Mouse (Mus musculus): ENCODE data around the gene Pcnx3.
"Not testable (repeated sequence)": the region's sequence is repeated elsewhere in the genome, so short reads cannot be mapped to it uniquely, and the experiment has no call there.

Gene Pcnx3

DNA sequence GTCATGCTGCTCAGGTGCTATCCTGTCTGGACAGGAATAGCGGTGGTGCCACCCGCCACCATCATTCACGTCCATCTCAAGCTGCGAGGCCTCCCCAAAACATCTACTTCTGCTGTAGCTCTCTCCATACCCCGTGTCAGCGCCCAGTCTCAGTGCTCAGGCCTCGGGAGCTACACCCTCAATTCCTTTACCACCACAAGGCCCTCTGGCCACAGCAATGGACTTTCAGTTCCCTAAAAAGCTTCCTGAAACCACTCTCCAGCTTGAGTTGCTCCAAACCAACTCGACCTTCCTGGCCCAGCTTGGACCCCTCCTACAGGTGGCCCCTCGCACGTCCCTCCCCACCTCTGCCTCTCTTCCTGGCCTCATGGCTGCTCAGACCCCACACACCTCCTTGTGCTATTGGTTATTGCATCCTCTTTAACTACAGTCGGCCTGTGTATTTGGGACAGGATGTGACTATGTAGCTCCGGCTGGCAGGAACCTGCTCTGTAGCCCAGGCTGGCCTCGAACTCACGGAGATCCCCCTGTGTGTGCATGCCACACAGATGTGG lies 23.3 kb upstream of the Pcnx3 start:
- no peak for DNase-seq (ENCODE audit: low read depth)

DNA sequence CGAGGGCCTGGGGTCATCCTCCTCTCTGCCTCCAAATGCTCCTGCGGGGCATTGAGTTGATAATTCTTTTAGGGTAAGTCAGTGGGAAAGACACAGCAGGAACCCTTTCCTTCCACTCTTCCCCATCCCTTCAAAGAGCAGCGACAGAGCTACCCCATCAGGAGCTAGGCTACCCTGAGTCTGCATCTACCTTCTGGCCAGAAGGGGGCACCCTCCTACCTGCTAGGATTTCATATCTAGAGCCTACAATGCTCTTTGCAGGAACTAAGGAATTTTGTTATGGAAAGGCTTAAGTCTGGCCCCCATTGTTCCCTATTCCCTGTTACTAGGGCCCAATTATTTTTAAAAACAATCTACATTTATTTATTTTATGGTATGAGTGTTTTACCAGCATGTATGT lies 22.5 kb upstream of the Pcnx3 start:
- DNase-seq (ENCODE audit: low read depth), result peak; percentile 84

DNA sequence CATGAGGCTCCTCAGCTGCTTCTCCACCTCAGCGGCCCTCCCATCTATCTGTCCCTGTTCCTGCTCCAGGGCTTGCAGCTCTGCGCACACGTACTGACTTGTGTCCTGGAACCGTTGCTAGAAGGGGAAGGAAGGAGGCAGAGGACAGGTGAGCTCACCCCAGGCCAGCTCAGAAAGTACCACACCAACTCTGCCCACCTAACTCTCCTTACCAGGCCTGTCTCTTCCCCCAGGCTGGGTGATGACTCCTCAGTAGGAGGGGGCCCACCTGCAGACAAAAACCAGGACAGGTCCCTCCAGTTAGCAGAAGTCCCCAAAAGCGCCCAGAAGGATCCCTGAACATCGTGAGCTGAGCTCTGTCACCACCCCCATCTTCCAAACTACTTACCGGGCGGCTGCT lies 21.9 kb upstream of the Pcnx3 start:
- no peak for DNase-seq (ENCODE audit: low read depth)

DNA sequence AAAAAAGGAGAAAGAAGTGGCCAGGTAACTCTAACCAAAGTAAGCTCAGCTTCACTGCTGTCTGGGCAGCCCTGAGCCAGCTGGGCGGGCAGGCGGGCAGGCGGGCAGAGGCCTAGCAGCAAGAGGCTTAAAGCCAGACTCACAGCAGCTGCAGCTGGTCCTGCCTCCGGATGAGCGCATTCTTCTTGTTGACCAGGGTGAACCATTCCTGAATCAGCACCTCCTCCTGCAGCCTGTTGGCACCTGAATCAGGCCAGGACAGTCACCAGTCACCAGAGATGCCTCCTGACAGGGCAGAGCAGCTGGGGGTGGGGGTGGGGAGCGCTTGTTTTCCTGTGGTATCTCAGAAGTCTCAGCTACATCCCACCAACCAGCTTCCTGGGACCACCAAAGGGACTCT lies 21.4 kb upstream of the Pcnx3 start:
- no peak for DNase-seq (ENCODE audit: low read depth)

DNA sequence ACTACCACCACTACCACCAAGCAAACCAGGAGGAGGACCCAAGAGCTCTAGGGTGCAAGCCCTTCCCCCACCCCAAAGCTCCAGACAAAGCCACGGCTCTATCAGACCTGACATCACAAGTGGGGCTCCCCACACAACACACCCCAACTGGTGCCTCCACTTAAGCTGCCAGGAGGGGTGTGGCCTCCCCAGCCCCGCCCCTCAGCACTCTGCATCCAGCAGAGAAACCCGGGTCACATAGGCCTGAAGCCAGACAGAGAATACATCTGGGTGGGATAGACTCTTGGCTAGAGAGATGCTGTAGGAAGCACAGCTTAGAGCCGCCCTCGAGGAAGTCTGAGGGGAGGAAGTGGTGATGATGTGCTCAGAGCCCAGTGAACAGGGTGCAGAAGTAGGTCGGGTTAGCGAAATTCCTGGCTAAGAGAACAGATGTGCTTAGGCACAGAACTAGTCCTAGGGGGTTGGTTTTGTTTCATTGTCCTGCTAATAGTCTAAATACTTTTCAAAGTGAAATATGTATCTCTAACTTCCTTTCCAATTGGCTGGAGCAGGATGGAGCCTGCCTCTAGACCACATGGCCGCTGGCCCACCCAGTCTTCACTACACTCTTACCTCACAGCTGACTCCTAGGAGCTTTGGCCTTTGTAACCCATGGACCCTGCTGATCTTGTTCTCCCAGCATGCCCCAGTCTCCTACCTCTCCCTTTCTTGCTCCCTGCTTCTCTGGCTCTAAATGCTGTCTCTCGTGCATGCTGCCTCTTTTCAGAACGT lies 16.3 kb upstream of the Pcnx3 start:
- DNase-seq (ENCODE audit: low read depth), result peak; percentile 91

DNA sequence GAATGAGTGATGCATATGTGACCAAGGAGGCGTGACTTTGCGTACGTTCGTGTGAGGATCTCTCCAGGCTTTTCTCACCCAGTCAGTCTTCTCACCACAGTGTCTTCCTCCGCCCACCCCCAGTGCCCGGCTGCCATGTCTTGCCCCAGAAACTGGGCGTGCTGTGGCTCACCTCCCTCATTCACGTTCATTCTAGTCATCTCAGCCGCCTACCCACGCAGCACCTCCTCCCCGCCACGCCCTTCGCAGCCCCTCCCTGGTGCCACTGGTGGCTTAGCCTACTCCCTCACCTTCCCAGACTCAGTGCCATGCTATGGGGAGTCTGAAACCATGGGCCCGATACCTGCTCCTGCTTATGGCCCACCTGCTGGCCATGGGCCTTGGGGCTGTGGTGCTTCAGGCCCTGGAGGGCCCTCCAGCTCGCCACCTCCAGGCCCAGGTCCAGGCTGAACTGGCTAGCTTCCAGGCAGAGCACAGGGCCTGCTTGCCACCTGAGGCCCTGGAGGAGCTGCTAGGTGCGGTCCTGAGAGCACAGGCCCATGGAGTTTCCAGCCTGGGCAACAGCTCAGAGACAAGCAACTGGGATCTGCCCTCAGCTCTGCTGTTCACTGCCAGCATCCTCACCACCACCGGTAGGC lies 15.6 kb upstream of the Pcnx3 start, which contains the start of gene Kcnk7:
Kcnk7 (plus strand) TSS at position 205 of the 638 bp plus-strand sequence.
- peak; percentile 91 for DNase-seq (ENCODE audit: low read depth)

DNA sequence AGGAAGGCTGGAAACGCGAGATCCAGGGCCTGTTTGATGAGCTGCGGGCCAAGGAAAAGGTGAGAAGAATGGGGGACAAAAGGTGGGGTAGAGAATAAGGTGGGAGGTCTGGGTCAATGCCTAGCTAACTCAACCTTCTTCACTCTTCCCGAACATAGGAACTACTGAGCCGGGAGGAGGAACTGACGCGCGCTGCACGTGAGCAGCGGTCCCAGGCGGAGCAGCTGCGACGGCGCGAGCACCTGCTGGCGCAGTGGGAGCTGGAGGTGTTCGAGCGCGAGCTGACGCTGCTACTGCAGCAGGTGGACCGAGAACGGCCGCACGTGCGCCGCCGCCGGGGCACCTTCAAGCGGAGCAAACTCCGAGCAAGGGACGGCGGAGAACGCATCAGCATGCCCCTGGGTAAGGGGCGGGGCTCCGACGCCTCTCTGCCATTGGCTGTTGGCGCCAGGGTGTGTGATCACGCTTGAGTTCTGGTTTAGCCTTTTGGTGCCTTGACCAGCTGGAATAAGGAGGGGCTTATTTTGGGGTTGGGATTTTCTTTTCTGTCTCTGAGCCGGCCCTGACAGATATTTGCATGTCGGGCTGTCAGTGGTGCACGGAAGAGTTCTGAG lies 7.2 kb upstream of the Pcnx3 start:
- no peak for DNase-seq (ENCODE audit: low read depth)

DNA sequence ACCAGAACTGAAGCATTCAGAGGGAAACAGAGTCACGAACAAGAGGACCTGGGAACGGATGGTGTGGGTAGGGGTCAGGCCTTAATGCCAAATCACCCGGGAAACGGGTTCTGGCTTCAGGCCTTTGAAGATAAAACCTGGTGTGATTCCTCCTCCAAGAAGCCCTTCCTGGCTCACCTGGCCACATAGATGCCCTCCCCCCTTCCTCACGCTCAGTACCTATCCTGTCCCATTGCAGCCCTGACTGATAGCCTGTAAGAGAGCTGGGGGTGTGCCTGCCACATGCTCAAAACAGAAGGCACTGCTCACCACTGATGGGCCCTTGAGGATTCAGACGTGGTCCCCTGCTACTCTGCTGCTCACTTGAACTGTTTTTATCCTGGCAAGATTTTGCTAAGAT lies 5.1 kb upstream of the Pcnx3 start:
- DNase-seq (ENCODE audit: low read depth), result no peak

DNA sequence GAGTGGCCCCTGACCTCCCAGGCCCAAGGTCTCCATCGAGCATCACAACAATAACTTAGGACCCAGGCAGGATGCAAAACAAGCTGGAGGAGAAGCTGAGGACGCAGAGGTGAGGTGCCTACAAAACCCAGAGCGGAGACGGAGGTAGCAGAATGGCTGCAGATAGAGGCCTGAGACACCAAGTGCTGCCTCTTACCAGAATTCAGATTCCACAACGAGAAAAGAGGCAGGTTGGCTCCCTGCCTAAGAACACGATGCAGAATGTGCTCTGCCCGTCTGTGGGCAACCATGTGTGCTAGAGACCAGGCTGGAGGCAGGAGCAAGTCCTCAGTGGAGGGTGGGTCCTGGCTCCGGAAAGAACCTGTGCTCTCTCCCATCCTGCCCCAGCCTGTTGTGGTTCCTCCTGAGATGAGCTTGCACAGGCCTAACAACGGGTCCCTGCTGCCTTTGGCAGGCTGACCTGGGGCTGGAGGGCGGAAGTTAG lies 4.2 kb upstream of the Pcnx3 start:
- DNase-seq (ENCODE audit: low read depth), result no peak

DNA sequence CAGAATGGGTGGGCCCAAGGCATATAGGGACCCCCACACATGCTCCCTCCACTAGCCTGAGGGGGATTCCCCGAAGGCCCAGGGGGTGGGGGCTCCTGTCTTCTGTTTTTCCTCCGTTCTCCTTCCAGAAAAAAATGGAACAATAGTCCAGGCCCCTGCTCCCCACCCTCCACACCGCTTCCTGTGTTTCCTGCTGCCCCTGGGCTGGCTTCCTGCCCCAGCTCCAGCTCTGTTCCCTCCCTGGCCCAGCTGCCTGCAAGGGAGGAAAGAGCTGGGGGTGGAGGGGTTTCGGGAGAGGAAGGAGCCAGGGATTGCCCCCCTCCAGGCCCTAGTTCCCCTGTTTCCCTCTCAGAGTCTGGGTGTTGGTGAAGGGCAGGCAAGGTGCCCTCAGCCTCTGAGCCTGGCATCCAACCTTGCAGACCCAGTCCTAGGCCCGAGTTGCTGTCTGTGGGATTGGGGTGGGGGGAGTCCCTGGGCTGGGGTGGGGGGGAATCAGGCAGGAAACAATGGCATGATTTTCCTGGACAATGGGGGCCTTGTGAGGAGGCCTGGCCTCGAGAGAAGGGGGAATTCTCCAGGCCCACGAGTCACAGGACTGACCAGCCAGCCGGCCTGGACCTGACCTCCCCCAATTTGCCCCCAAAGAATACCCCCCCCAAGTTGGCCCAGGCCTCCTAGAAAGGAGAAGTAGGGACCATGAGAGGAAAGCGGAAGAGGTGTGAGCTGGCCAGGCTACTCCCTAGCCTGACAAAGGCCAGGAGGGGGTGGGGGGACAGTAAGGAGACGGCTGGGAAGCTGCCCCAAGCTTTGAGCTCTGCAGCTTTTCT lies 3.6 kb upstream of the Pcnx3 start:
- DNase-seq (ENCODE audit: low read depth), result no peak

DNA sequence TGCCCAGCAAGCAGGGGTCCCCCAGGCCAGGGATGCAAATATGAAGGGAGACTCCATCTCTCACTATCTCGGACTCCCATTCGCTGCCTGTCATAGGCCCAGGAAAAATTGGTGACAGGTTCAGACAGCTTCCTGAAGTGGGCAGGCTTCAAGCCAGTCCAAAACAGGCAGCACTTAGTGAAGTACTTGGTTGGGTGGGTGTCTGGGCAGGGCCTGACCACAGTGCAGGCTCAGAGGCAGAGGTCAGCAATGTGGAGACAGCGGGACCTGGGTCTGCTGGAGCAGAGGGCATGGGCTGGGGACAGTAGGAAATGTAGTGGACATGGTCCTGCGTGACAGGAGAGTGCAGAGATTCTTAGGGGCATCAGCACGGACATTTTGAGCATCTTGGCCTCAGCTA lies 2.9 kb upstream of the Pcnx3 start:
- no peak for DNase-seq (ENCODE audit: low read depth)

DNA sequence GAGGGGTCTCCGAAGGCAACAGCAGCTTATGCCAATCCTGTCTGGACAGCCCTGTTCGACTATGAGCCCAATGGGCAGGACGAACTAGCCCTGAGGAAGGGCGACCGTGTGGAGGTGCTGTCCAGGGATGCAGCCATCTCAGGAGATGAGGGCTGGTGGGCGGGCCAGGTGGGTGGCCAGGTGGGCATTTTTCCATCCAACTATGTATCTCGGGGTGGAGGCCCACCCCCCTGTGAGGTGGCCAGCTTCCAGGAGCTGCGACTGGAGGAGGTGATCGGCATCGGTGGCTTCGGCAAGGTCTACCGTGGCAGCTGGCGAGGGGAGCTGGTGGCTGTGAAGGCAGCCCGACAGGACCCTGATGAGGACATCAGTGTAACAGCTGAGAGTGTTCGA lies 1.6 kb upstream of the Pcnx3 start:
- DNase-seq (ENCODE audit: low read depth), result no peak

DNA sequence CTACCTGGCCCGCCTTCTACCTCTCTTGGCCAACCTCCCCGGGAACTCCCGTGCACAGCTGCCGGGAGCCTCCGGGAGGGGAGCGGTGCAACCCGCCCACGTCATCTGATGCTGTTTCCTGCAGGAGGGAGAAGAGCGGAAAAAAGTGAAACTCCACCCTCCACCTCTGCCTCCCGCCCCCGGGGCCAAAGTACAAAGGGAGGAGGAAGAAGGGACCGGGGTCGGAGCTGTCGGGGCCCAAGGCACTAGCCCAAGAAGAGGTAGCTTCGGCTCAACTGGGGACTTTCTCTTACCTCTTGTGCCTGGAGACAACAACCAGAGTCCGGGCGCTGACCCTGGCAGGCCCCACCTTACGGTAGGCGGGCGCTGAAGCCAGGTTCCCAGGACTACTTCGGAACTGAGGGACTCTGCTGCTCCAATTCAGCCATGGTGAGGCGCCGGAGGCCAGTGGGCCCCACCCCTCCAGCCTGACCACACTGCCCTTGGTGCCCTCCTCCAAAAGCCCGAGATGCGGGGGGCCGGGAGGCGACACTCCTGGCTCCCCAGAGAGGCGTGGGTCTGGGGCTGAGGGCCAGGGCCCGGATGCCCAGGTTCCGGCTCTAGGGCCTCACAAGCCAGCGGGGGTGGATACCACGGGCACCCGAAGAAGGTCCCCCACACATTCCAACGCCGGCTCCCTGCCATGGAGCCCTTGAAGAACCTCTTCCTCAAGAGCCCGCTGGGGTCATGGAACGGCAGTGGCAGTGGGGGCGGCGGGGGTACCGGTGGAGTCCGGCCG lies 1.0 kb upstream of the Pcnx3 start:
- peak; percentile 97 for DNase-seq (ENCODE audit: low read depth)

DNA sequence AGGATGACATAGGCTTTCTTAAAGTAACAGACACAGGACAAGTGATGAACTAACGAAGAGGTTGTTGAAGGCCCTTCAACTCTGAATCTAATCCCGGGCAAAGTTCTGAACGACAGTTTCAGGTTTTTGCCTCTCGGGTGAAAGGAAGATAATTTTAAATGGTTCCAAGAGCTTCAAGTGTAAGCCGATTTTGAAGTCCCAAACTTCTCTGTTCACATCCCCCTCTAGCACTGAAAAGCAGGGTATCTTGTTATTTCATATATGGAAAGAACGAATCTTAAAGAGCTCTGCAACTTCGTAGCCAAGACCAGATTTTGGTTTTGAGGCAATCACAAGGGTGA lies 350 bp upstream of the Pcnx3 start:
- no peak for DNase-seq (ENCODE audit: low read depth)

DNA sequence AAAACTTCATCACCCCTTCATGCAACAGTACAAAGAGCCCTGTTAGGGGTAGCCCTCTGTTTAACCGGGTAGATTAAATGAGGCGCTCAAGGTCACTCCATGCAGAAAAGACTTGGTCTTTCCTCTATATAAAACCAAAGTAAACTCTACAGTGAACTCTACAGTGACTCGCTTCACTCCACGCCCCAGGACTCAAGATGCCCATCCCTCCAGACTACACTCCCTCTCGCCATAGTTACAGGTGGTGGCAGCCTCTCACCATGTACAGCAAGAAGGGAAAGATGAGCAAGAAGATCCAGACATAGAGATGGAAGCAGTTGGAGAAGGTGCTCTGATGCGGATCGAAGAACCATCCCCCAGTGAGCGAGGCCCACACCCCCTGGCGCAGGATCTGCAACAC lies 970 bp downstream of the Pcnx3 start:
- DNase-seq (ENCODE audit: low read depth), result peak; percentile 30

DNA sequence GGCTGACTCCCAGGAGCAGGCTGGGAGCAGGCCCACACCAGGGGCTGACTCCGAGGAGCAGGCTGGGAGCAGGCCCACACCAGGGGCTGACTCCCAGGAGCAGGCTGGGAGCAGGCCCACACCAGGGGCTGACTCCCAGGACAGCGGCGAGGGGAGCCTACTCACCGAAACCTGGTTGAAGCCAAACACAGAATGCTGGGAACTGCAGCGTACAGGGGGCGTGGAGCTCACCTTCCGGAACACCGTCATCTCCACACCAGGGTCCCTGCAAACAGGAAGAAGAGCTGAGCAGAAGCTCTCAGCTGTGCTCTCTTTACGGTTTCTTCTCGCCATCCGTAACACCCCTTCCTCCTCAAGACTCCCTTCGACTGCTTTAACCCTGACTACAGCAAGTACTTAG lies 1.8 kb downstream of the Pcnx3 start:
- DNase-seq (ENCODE audit: low read depth), result not testable (repeated sequence)

DNA sequence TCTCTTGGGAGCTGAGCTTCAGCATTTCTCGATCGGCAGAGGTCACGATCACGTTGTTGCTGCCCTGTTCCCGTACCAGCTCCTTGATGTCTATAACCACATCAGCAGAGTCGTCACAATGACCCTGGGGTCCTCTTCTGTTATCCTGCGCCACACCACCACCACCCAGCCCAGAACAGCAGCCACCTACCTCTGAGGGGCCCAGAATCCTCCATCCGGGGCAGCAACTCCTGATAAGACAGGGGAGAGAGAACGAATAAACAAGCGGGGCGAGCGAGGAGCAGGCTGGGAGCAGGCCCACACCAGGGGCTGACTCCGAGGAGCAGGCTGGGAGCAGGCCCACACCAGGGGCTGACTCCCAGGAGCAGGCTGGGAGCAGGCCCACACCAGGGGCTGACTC lies 2.3 kb downstream of the Pcnx3 start:
- no peak for DNase-seq (ENCODE audit: low read depth)

DNA sequence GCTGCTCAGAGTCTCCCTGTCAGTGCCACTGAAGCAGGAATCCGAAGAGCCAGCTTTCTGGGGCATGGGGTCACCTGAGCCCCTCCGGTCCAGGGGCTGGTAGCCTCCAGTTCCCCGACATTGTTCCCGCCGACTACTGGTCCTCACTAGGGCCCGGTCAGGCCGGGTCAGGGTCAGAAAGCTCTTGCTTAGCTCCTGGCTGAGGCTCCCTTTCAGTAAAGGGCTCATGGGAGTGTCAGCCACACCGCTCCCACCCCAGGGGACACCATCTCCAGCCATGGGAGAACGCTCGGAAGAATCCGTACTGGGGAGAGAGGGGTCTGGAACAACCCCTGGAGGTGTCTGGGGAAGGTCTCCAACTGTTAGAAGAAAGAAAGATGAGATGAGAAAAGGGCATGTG lies 2.8 kb downstream of the Pcnx3 start:
- DNase-seq (ENCODE audit: low read depth), result no peak

DNA sequence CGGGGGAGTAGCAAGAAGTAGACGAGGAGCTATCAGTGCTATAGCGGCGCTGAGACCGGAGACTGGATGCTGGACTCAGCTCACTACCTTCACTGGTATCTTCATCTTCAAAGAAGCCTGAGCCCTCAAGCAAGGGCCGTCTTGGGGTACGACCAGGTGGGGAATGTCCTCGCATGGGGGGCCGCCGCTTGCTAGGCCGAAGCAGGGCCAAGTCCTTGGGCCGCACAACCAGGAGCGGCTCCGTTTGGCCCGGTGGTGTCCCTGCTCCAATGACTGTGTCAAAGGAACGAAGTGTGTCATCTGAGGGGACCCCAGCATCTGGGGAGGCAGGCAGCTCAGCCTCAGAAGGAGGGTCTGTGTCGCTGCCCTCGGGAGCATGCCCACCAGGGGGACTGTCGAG lies 3.3 kb downstream of the Pcnx3 start:
- DNase-seq (ENCODE audit: low read depth), result no peak

DNA sequence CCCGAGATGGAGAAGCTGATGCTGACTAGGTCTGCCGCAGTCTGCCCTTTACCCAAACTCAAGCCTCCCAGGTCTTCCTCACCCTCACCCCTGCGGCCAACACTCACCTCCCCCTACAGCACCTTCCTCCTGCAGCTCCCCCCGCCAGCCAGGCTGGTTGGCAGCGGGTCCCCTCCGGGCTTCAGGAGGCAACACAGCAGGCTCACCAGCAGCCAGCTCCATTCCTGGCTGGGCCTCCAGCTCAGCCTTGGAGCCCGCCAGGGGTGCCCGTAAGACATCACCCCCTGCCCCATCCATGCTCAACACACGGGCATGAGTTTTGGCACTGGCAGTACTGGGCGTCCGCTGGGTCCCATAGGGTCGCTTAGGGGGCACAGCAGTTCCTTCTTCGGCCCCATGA lies 3.7 kb downstream of the Pcnx3 start:
- no peak for DNase-seq (ENCODE audit: low read depth)

DNA sequence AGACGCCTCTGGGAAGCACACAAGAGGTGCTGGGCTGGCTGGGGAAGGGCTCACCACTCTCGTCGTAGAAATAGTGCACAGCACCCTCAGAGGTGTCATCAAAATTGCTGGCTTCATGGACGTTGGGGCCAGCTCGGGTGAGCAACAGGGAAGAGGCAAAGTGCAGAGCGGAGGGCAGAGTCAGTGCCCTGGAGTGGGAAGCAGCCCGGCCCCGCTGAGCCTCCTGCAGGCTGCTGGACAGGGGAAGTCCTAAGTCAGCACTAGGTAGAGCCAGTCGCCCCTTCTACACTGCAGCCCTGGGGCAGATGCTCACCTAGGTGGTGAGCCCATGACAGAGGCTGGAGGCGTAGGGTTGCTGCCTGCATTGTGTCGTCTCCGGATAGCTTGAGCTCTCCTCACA lies 4.5 kb downstream of the Pcnx3 start:
- DNase-seq (ENCODE audit: low read depth), result no peak

All from induced T-regulatory cell, adult 2 months (primary cell).